Mouse (Mus musculus): Measurements from ENCODE around the gene Ube3c. TPM values are rescaled to one million over a fixed set of nuclear protein-coding genes. Genes with fewer than 3 reads are reported as not detected.
"Not testable (repeated sequence)": the region's sequence is repeated elsewhere in the genome, so short reads cannot be mapped to it uniquely, and the experiment has no call there.

The Ube3c gene
- total RNA-seq, 2 experiments from 2014 or later, result 40.3 to 41.5 TPM

- intact Hi-C loops (cut with DNase I); DNase-seq (ENCODE audit: low spot score): not testable (repeated sequence)
These were observed 92.2 kb downstream of the Ube3c start for GRCm38 (mm10) chr5:29661246-29661645.

GRCm38 (mm10) chr5:29665391-29665790 lies 96.3 kb downstream of the Ube3c start:
- intact Hi-C loops (cut with DNase I), result no loop called here
- no peak for DNase-seq (ENCODE audit: low spot score)

- intact Hi-C loops (cut with DNase I), result no loop called here
- DNase-seq (ENCODE audit: low spot score), result no peak
These were observed 103.5 kb downstream of the Ube3c start for GRCm38 (mm10) chr5:29672551-29672950.

GRCm38 (mm10) chr5:29674305-29674704 lies 105.3 kb downstream of the Ube3c start:
- no peak for DNase-seq (ENCODE audit: low spot score)
- intact Hi-C loops (cut with DNase I), result no loop called here

GRCm38 (mm10) chr5:29676445-29676844 lies 107.4 kb downstream of the Ube3c start:
- intact Hi-C loops (cut with DNase I), result no loop called here
- DNase-seq (ENCODE audit: low spot score), result no peak

- intact Hi-C loops (cut with DNase I), result no loop called here
- DNase-seq (ENCODE audit: low spot score), result no peak
These were observed 116.0 kb downstream of the Ube3c start for GRCm38 (mm10) chr5:29685085-29685484.

GRCm38 (mm10) chr5:29687671-29688070 lies 118.6 kb downstream of the Ube3c start:
- DNase-seq (ENCODE audit: low spot score), result no peak
- intact Hi-C loops (cut with DNase I), result loop anchor here (1.0 kb wide), 1 partner anchor 298 kb away; no protein-coding TSS in a partner anchor

GRCm38 (mm10) chr5:29688352-29688751 lies 119.3 kb downstream of the Ube3c start:
- intact Hi-C loops (cut with DNase I), result no loop called here
- no peak for DNase-seq (ENCODE audit: low spot score)

GRCm38 (mm10) chr5:29698493-29698892 lies 129.5 kb downstream of the Ube3c start:
- no peak for DNase-seq (ENCODE audit: low spot score)
- intact Hi-C loops (cut with DNase I), result no loop called here

- DNase-seq (ENCODE audit: low spot score), result no peak
- intact Hi-C loops (cut with DNase I), result no loop called here
These were observed 130.6 kb downstream of the Ube3c start for GRCm38 (mm10) chr5:29699520-29700202.

GRCm38 (mm10) chr5:29707241-29707640 lies 138.2 kb downstream of the Ube3c start:
- no peak for DNase-seq (ENCODE audit: low spot score)
- intact Hi-C loops (cut with DNase I), result no loop called here

- intact Hi-C loops (cut with DNase I), result no loop called here
- DNase-seq (ENCODE audit: low spot score), result no peak
These were observed 139.2 kb downstream of the Ube3c start for GRCm38 (mm10) chr5:29708258-29708657.

- DNase-seq (ENCODE audit: low spot score), result no peak
These were observed 142.6 kb downstream of the Ube3c start for GRCm38 (mm10) chr5:29711631-29712030.

GRCm38 (mm10) chr5:29712906-29713305 lies 143.9 kb downstream of the Ube3c start:
- DNase-seq (ENCODE audit: low spot score), result no peak
- intact Hi-C loops (cut with DNase I), result no loop called here

More at GRCm38 (mm10) chr5:29711631-29712030, 142.6 kb downstream of the Ube3c start:
- intact Hi-C loops (cut with DNase I), result no loop called here

- no peak for DNase-seq (ENCODE audit: low spot score)
- intact Hi-C loops (cut with DNase I), result no loop called here
These were observed 152.1 kb downstream of the Ube3c start for GRCm38 (mm10) chr5:29721159-29721558.

GRCm38 (mm10) chr5:29725369-29725768 lies 156.3 kb downstream of the Ube3c start:
- DNase-seq (ENCODE audit: low spot score), result no peak
- intact Hi-C loops (cut with DNase I), result no loop called here

Other genes with a start within 250 kb of the Ube3c start
- 10 to 100 TPM; 12.3 to 13.9 TPM for gene Lmbr1, start 190.9 kb upstream of the Ube3c start, total RNA-seq (2021)
- gene Nom1, start 134.6 kb upstream of the Ube3c start, total RNA-seq (2021), result 10 to 100 TPM; 11.9 to 12.7 TPM
- not detected for gene Mnx1, start 90.8 kb upstream of the Ube3c start, total RNA-seq (2021)
- gene Dnajb6, start 166.4 kb downstream of the Ube3c start, total RNA-seq (2021), result 10 to 100 TPM; 64.7 to 68.7 TPM
- not detected for gene Gm5129, start 166.7 kb downstream of the Ube3c start, total RNA-seq (2021)

All from heart, postnatal 25 days (tissue).